Comparison of ENCODE assay signal across 12 mouse cellular contexts in the genomic region with DNA sequence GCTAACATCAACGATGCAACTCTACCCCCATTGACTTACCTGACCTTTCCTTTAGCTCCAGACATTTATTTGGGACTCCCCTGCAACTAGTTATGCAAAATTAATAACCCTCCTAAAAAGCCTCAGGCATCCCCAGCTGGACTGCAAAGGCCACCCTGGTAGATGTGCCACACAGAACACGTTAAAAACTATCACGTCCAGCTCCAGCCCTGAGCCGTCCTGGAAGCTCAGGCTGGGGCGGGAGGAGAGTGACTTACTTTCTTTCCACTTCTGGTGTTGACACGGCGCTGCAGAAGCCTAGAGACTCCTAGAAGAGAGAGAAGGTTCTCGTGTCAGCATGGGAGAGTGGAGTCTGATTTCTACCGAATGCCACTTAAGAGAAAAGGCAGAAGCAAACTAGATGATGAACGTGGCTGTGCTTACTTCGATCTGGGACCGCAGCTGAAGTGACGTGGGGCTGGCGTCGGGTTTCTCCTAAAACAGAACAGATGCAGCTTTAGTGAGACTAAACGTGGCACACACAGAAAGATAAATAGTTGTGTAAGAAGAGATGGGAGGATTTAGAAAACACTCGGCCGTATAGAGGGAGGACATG.
DNase-seq lines count a peak whose midpoint lies in the region; ATAC-seq and TF ChIP-seq lines count a peak whose summit lies in the region.
"Had no signal": no experiment of that assay in that cellular context is flagged by ENCODE, and none has a peak within 500 bp of the region (broad histone marks: within the 10 kb centered on the region; RNA-seq: fewer than 3 reads in every experiment).

No protein-coding gene starts in this region.

- no peak for TF ChIP-seq CTCF in stomach, postnatal 0 days (IDR thresholded peaks at IDR 0.05; ENCODE audit: low read depth)

- H3K27ac ChIP-seq in heart, embryonic 10.5 days, result peak overlapping the region; percentile 42; the same call in 1 of the 2 replicates
- peak overlapping the region; percentile 48 for H3K27ac ChIP-seq in kidney, embryonic 15.5 days
- peak overlapping the region; percentile 40; the same call in 1 of the 2 replicates for H3K27ac ChIP-seq in intestine, embryonic 15.5 days
- peak overlapping the region; percentile 49; the same call in 1 of the 2 replicates for H3K27ac ChIP-seq in stomach, postnatal 0 days (replicated peaks)
- H3K27ac ChIP-seq: hindbrain, embryonic 13.5 days; midbrain, embryonic 10.5 days had no signal

- no peak for TF ChIP-seq EP300 in stomach, postnatal 0 days (optimal IDR thresholded peaks at IDR 0.05)

- H3K4me2 ChIP-seq in kidney, embryonic 15.5 days, result peak overlapping the region; percentile 8; the same call in 1 of the 2 replicates
- peak overlapping the region; percentile 30; the same call in 1 of the 2 replicates for H3K4me2 ChIP-seq in intestine, embryonic 15.5 days (replicated peaks)
- peak overlapping the region; percentile 25; the same call in 1 of the 2 replicates for H3K4me2 ChIP-seq in stomach, postnatal 0 days (replicated peaks; ENCODE audit: low read depth)
- H3K4me2 ChIP-seq: hindbrain, embryonic 13.5 days had no signal

- DNase-seq in heart, embryonic 10.5 days (ENCODE audit: low spot score), result no peak
- DNase-seq in heart, postnatal 10 days, result no peak
- no peak for DNase-seq in kidney, adult 18-20 months
- no peak for DNase-seq in stomach, postnatal 0 days (ENCODE audit: low spot score)
- DNase-seq in liver, result no peak
- no peak for DNase-seq in layer of hippocampus, postnatal 14 days (ENCODE audit: low spot score in 2 of 2)
- DNase-seq: adrenal gland, postnatal 14 days; cerebellum, postnatal 25 days had no signal

- WGBS in heart, embryonic 10.5 days, result 39% methylated on average over 18 of the region's 18 CpGs
- 19% methylated on average over 18 of the region's 18 CpGs for WGBS in kidney, embryonic 15.5 days
- WGBS in intestine, embryonic 15.5 days, result 33% methylated on average over 18 of the region's 18 CpGs
- 37% methylated on average over 18 of the region's 18 CpGs for WGBS in stomach, postnatal 0 days

- peaks cover 28% of the 10 kb centered on the region for H3K4me1 ChIP-seq in heart, embryonic 10.5 days
- peaks cover 30% of the 10 kb centered on the region for H3K4me1 ChIP-seq in kidney, embryonic 15.5 days
- H3K4me1 ChIP-seq in intestine, embryonic 15.5 days (replicated peaks), result peaks cover 17% of the 10 kb centered on the region
- no peaks in the 10 kb centered on the region; the same call in 1 of the 2 replicates for H3K4me1 ChIP-seq in stomach, postnatal 0 days (replicated peaks; ENCODE audit: control insufficient read depth, insufficient read depth)
- H3K4me1 ChIP-seq: hindbrain, embryonic 13.5 days had no signal

- no peaks in the 10 kb centered on the region for H3K27me3 ChIP-seq in heart, embryonic 10.5 days (ENCODE audit: insufficient read depth, poor library complexity, severe bottlenecking)
- H3K27me3 ChIP-seq in kidney, embryonic 15.5 days, result no peaks in the 10 kb centered on the region
- H3K27me3 ChIP-seq in intestine, embryonic 15.5 days (replicated peaks), result no peaks in the 10 kb centered on the region
- H3K27me3 ChIP-seq in stomach, postnatal 0 days (ENCODE audit: control insufficient read depth, insufficient read depth, low read length), result no peaks in the 10 kb centered on the region
- H3K27me3 ChIP-seq: hindbrain, embryonic 13.5 days had no signal

- peak overlapping the region; percentile 32; the same call in 1 of the 2 replicates for H3K4me3 ChIP-seq in heart, embryonic 10.5 days
- no peak overlapping the region for H3K4me3 ChIP-seq in kidney, embryonic 15.5 days (replicated peaks)
- H3K4me3 ChIP-seq in intestine, embryonic 15.5 days (replicated peaks), result no peak overlapping the region
- no peak overlapping the region for H3K4me3 ChIP-seq in stomach, postnatal 0 days (ENCODE audit: low read depth, low read length)
- H3K4me3 ChIP-seq: hindbrain, embryonic 13.5 days; midbrain, embryonic 10.5 days had no signal

- no peak overlapping the region for H3K9ac ChIP-seq in kidney, embryonic 15.5 days
- H3K9ac ChIP-seq in intestine, embryonic 15.5 days, result no peak overlapping the region
- H3K9ac ChIP-seq in stomach, postnatal 0 days (ENCODE audit: low read length), result no peak overlapping the region
- H3K9ac ChIP-seq: hindbrain, embryonic 13.5 days had no signal

- H3K36me3 ChIP-seq in heart, embryonic 10.5 days, result peaks cover 5% of the 10 kb centered on the region; the same call in 1 of the 2 replicates
- H3K36me3 ChIP-seq in kidney, embryonic 15.5 days, result peaks cover 10% of the 10 kb centered on the region; the same call in 1 of the 2 replicates
- no peaks in the 10 kb centered on the region for H3K36me3 ChIP-seq in intestine, embryonic 15.5 days
- H3K36me3 ChIP-seq in stomach, postnatal 0 days (ENCODE audit: control insufficient read depth, insufficient read depth, low read length), result no peaks in the 10 kb centered on the region
- H3K36me3 ChIP-seq: hindbrain, embryonic 13.5 days had no signal

- intact Hi-C loops in heart, postnatal 10 days (cut with DNase I), result no loop called here

- ATAC-seq in kidney, embryonic 15.5 days (replicated peaks; ENCODE audit: low FRiP score), result no peak
- ATAC-seq in intestine, embryonic 15.5 days, result no peak
- no peak for ATAC-seq in stomach, postnatal 0 days (ENCODE audit: low FRiP score, low TSS enrichment)

- no peaks in the 10 kb centered on the region for H3K9me3 ChIP-seq in heart, embryonic 10.5 days
- H3K9me3 ChIP-seq in kidney, embryonic 15.5 days (replicated peaks), result no peaks in the 10 kb centered on the region
- no peaks in the 10 kb centered on the region for H3K9me3 ChIP-seq in intestine, embryonic 15.5 days
- H3K9me3 ChIP-seq in stomach, postnatal 0 days (ENCODE audit: control insufficient read depth, low read length), result no peaks in the 10 kb centered on the region
- H3K9me3 ChIP-seq: hindbrain, embryonic 13.5 days; midbrain, embryonic 10.5 days had no signal
